Mouse (Mus musculus): ENCODE results near the gene Thap11. TPM values are rescaled to one million over a fixed set of nuclear protein-coding genes. Genes with fewer than 3 reads are reported as not detected.
"Not testable (repeated sequence)": the region's sequence is repeated elsewhere in the genome, so short reads cannot be mapped to it uniquely, and the experiment has no call there.

Gene Thap11
- polyA plus RNA-seq, 2 experiments: 62.5 to 70.7 TPM

GRCm38 (mm10) chr8:105820925-105821324 is 34.0 kb upstream of the Thap11 start:
- WGBS: 100% methylated on average over 1 of the region's 1 CpGs
- no peak overlapping the region for H3K4me3 ChIP-seq (replicated peaks; ENCODE audit: low read length)

GRCm38 (mm10) chr8:105825506-105825905 is 29.4 kb upstream of the Thap11 start:
- H3K4me1 ChIP-seq (ENCODE audit: control insufficient read depth, insufficient read depth, low read length): peaks cover 4% of the 10 kb centered on the region; the same call in 1 of the 2 replicates
- DNase-seq (ENCODE audit: low spot score) (no peak), ATAC-seq (ENCODE audit: low FRiP score, low read depth) (no peak)
- 69% methylated on average over 4 of the region's 4 CpGs for WGBS
- H3K9ac ChIP-seq (ENCODE audit: low read depth, low read length, severe bottlenecking): no peak overlapping the region
- H3K27me3 ChIP-seq (ENCODE audit: control insufficient read depth, insufficient read depth, low read length): no peaks in the 10 kb centered on the region
- H3K36me3 ChIP-seq (ENCODE audit: control insufficient read depth, insufficient read depth, low read length): peaks cover 37% of the 10 kb centered on the region
- H3K27ac ChIP-seq (replicated peaks; ENCODE audit: low read depth, low read length): no peak overlapping the region
- no peaks in the 10 kb centered on the region for H3K9me3 ChIP-seq (ENCODE audit: control insufficient read depth, low read length)
- no peak for TF ChIP-seq POLR2A (IDR thresholded peaks at IDR 0.05; ENCODE audit: borderline replicate concordance, extremely low read depth, insufficient read depth, insufficient read length)
- peak overlapping the region; percentile 80 for H3K4me2 ChIP-seq (replicated peaks; ENCODE audit: low read depth, low read length, severe bottlenecking)
- no peak overlapping the region for H3K4me3 ChIP-seq (replicated peaks; ENCODE audit: low read length)

More at GRCm38 (mm10) chr8:105820925-105821324, 34.0 kb upstream of the Thap11 start:
- Histone ChIP-seq H3K36me3 (ENCODE audit: control insufficient read depth, insufficient read depth, low read length) (peaks cover 47% of the 10 kb centered on the region), H3K27ac (replicated peaks; ENCODE audit: low read depth, low read length) (no peak overlapping the region), H3K4me1 (ENCODE audit: control insufficient read depth, insufficient read depth, low read length) (peaks cover 2% of the 10 kb centered on the region; the same call in 1 of the 2 replicates), H3K9ac (ENCODE audit: low read depth, low read length, severe bottlenecking) (no peak overlapping the region), H3K4me2 (replicated peaks; ENCODE audit: low read depth, low read length, severe bottlenecking) (no peak overlapping the region), H3K27me3 (ENCODE audit: control insufficient read depth, insufficient read depth, low read length) (no peaks in the 10 kb centered on the region), H3K9me3 (ENCODE audit: control insufficient read depth, low read length) (no peaks in the 10 kb centered on the region)
- no peak for DNase-seq (ENCODE audit: low spot score)
- no peak for ATAC-seq (ENCODE audit: low FRiP score, low read depth)
- no peak for TF ChIP-seq POLR2A (IDR thresholded peaks at IDR 0.05; ENCODE audit: borderline replicate concordance, extremely low read depth, insufficient read depth, insufficient read length)

GRCm38 (mm10) chr8:105826379-105826778 is 28.6 kb upstream of the Thap11 start:
- Histone ChIP-seq H3K4me2 (replicated peaks; ENCODE audit: low read depth, low read length, severe bottlenecking) (peak overlapping the region; percentile 80), H3K9ac (ENCODE audit: low read depth, low read length, severe bottlenecking) (peak overlapping the region; percentile 88), H3K27me3 (ENCODE audit: control insufficient read depth, insufficient read depth, low read length) (no peaks in the 10 kb centered on the region), H3K36me3 (ENCODE audit: control insufficient read depth, insufficient read depth, low read length) (peaks cover 28% of the 10 kb centered on the region), H3K4me3 (replicated peaks; ENCODE audit: low read length) (peak overlapping the region; percentile 97), H3K4me1 (ENCODE audit: control insufficient read depth, insufficient read depth, low read length) (peaks cover 4% of the 10 kb centered on the region; the same call in 1 of the 2 replicates), H3K9me3 (ENCODE audit: control insufficient read depth, low read length) (no peaks in the 10 kb centered on the region), H3K27ac (replicated peaks; ENCODE audit: low read depth, low read length) (0 out of 2 replicates have a peak overlapping the region, but pooled peaks have one; percentile 26)
- ATAC-seq (ENCODE audit: low FRiP score, low read depth) (no peak), DNase-seq (ENCODE audit: low spot score) (no peak)
- WGBS: 11% methylated on average over 4 of the region's 4 CpGs
- no peak for TF ChIP-seq POLR2A (IDR thresholded peaks at IDR 0.05; ENCODE audit: borderline replicate concordance, extremely low read depth, insufficient read depth, insufficient read length)

GRCm38 (mm10) chr8:105826861-105827848 is 27.8 kb upstream of the Thap11 start, which contains the start of the genes Ranbp10 and Tsnaxip1:
Gene Ranbp10, minus strand, starts transcription at chr8:105827350.
Gene Tsnaxip1, plus strand, starts transcription at chr8:105827731.
- 0 out of 2 replicates have a peak within 1 kb of the TSS, but pooled peaks have one; percentile 26 for H3K27ac ChIP-seq (replicated peaks; ENCODE audit: low read depth, low read length)
- H3K9me3 ChIP-seq (ENCODE audit: control insufficient read depth, low read length): no peaks in the 10 kb centered on the region
- peak within 1 kb of the TSS; percentile 97 for H3K4me3 ChIP-seq (replicated peaks; ENCODE audit: low read length)
- under 1% methylated on average over 51 of the region's 52 CpGs for WGBS
- no peaks in the 10 kb centered on the region for H3K27me3 ChIP-seq (ENCODE audit: control insufficient read depth, insufficient read depth, low read length)
- peak; percentile 97; the same call in 1 of the 2 replicates for TF ChIP-seq POLR2A (IDR thresholded peaks at IDR 0.05; ENCODE audit: borderline replicate concordance, extremely low read depth, insufficient read depth, insufficient read length)
- H3K4me1 ChIP-seq (ENCODE audit: control insufficient read depth, insufficient read depth, low read length): peaks cover 4% of the 10 kb centered on the region; the same call in 1 of the 2 replicates
- peak; percentile 99 for ATAC-seq (ENCODE audit: low FRiP score, low read depth)
- DNase-seq (ENCODE audit: low spot score): peak; percentile 100
- peak within 1 kb of the TSS; percentile 88 for H3K9ac ChIP-seq (ENCODE audit: low read depth, low read length, severe bottlenecking)
- peaks cover 22% of the 10 kb centered on the region for H3K36me3 ChIP-seq (ENCODE audit: control insufficient read depth, insufficient read depth, low read length)
- H3K4me2 ChIP-seq (replicated peaks; ENCODE audit: low read depth, low read length, severe bottlenecking): peak within 1 kb of the TSS; percentile 80

- not testable (repeated sequence) for H3K27ac ChIP-seq (replicated peaks; ENCODE audit: low read depth, low read length); H3K9me3 ChIP-seq (ENCODE audit: control insufficient read depth, low read length); DNase-seq (ENCODE audit: low spot score); ATAC-seq (ENCODE audit: low FRiP score, low read depth); H3K9ac ChIP-seq (ENCODE audit: low read depth, low read length, severe bottlenecking); H3K27me3 ChIP-seq (ENCODE audit: control insufficient read depth, insufficient read depth, low read length); H3K4me1 ChIP-seq (ENCODE audit: control insufficient read depth, insufficient read depth, low read length); H3K4me2 ChIP-seq (replicated peaks; ENCODE audit: low read depth, low read length, severe bottlenecking); H3K4me3 ChIP-seq (replicated peaks; ENCODE audit: low read length); H3K36me3 ChIP-seq (ENCODE audit: control insufficient read depth, insufficient read depth, low read length)
- WGBS: 72% methylated on average over 2 of the region's 2 CpGs
Measured at GRCm38 (mm10) chr8:105833740-105834139, 21.2 kb upstream of the Thap11 start.
